Mouse (Mus musculus): ENCODE data around the gene Tsg101.
A peak's percentile ranks its signal among the peaks of the same experiment; 100 is the strongest.

DNA sequence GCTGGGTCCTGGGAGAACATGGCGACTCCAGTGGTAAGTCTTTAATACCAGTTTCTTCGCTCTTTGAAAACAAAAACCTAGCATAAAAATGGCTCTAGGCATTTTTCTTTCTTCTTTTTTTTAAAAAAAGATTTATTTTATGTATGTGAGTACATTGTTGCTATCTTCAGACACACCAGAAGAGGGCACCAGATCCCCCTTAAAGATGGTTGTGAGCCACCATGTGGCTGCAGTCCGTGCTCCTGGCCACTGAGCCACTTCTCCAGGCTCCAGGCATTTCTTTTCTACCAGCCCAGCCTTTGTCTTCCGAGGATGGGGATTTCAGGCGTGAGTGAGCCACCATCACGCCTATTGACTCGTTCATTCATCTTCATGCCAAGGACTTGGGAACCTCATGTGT, 68.7 kb downstream of the Tsg101 start:
- TF ChIP-seq CTCF (IDR thresholded peaks at IDR 0.05; ENCODE audit: borderline replicate concordance, control insufficient read depth, extremely low read depth, insufficient read depth, low read length, poor library complexity): peak; percentile 23; the same call in 1 of the 2 replicates
- TF ChIP-seq POLR2A (IDR thresholded peaks at IDR 0.05; ENCODE audit: control insufficient read depth, extremely low read depth, insufficient read depth, low read length, poor library complexity): no peak
